Mouse (Mus musculus): ENCODE results near the gene Rasl10a.

The Rasl10a gene

GRCm38 (mm10) chr11:5052200-5052854 is 5.6 kb upstream of the Rasl10a start:
- DNase-seq (ENCODE audit: low spot score), result no peak

- DNase-seq (ENCODE audit: low spot score), result no peak
Measured at GRCm38 (mm10) chr11:5054151-5054550, 3.8 kb upstream of the Rasl10a start.

- DNase-seq (ENCODE audit: low spot score), result no peak
Measured at GRCm38 (mm10) chr11:5054874-5055273, 3.1 kb upstream of the Rasl10a start.

GRCm38 (mm10) chr11:5055945-5056938 is 1.7 kb upstream of the Rasl10a start:
- DNase-seq (ENCODE audit: low spot score), result no peak

- DNase-seq (ENCODE audit: low spot score), result no peak
Measured at GRCm38 (mm10) chr11:5057064-5057463, 864 bp upstream of the Rasl10a start.

GRCm38 (mm10) chr11:5057541-5057855 is 430 bp upstream of the Rasl10a start:
- no peak for DNase-seq (ENCODE audit: low spot score)

- no peak for DNase-seq (ENCODE audit: low spot score)
Measured at GRCm38 (mm10) chr11:5058783-5059182, 855 bp downstream of the Rasl10a start.

- DNase-seq (ENCODE audit: low spot score), result no peak
Measured at GRCm38 (mm10) chr11:5059230-5059629, 1.3 kb downstream of the Rasl10a start.

GRCm38 (mm10) chr11:5059704-5060156 is 1.8 kb downstream of the Rasl10a start:
- no peak for DNase-seq (ENCODE audit: low spot score)

GRCm38 (mm10) chr11:5060756-5061412 is 3.0 kb downstream of the Rasl10a start:
- DNase-seq (ENCODE audit: low spot score), result no peak

GRCm38 (mm10) chr11:5061413-5062139 is 3.6 kb downstream of the Rasl10a start:
- DNase-seq (ENCODE audit: low spot score), result peak; percentile 85

- DNase-seq (ENCODE audit: low spot score), result no peak
Measured at GRCm38 (mm10) chr11:5062326-5062725, 4.4 kb downstream of the Rasl10a start.

GRCm38 (mm10) chr11:5062860-5063505 is 5.1 kb downstream of the Rasl10a start:
- DNase-seq (ENCODE audit: low spot score), result no peak

GRCm38 (mm10) chr11:5063561-5064281 is 5.8 kb downstream of the Rasl10a start:
- no peak for DNase-seq (ENCODE audit: low spot score)

- DNase-seq (ENCODE audit: low spot score), result no peak
Measured at GRCm38 (mm10) chr11:5064282-5065055, 6.5 kb downstream of the Rasl10a start.

- DNase-seq (ENCODE audit: low spot score), result no peak
Measured at GRCm38 (mm10) chr11:5065056-5065821, 7.3 kb downstream of the Rasl10a start, which contains the start of gene Gas2l1. Gas2l1 (minus strand) TSS chr11:5065327.

GRCm38 (mm10) chr11:5067063-5067462 is 9.1 kb downstream of the Rasl10a start:
- no peak for DNase-seq (ENCODE audit: low spot score)

- no peak for DNase-seq (ENCODE audit: low spot score)
Measured at GRCm38 (mm10) chr11:5068126-5068971, 10.4 kb downstream of the Rasl10a start.
